ENCODE assay signal across 18 mouse cellular contexts in the genomic region with DNA sequence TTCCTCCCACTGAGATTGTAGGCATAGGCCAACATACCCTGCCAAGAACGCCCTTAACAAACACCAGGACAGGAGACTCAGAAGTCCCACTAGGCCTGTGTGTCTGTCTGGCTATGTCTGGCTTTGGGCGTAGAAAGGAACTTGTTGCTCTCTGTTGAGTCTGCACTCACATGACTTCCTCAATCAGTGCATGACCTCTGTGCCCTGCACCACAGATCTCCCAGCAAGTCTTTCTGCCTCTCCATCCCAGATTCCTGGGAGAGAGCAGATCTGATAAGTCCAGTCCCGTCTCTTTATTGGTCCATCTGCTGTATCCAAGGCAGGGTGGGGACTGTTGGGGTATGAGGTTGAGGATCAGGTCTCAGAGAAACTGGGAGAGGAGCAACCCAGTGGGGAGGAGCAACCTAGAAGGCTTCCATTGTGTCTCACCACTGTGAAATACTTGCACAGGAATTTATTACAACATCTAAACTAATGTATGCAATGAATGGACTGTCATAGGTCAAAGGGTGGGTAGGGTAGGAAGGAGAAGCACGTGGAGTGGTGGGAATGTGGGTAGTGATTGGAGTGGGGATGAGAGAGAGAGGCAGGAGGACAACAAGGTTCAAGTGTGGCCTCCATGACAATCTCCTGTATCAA. TPM values are rescaled to one million over a fixed set of nuclear protein-coding genes. Genes with fewer than 3 reads are reported as not detected.
DNase-seq lines count a peak whose midpoint lies in the region; ATAC-seq and TF ChIP-seq lines count a peak whose summit lies in the region.
"Had no signal": no experiment of that assay in that cellular context is flagged by ENCODE, and none has a peak within 500 bp of the region (broad histone marks: within the 10 kb centered on the region; RNA-seq: fewer than 3 reads in every experiment).

No protein-coding gene starts in this region.

- H3K4me2 ChIP-seq in forebrain, embryonic 14.5 days (ENCODE audit: low read length), result no peak overlapping the region
- H3K4me2 ChIP-seq: hindbrain, embryonic 13.5 days had no signal

- no peak for TF ChIP-seq CTCF in bone marrow macrophage, adult 2 months (IDR thresholded peaks at IDR 0.05; ENCODE audit: low read depth, low read length)

- TF ChIP-seq POLR2A in bone marrow macrophage, adult 2 months (IDR thresholded peaks at IDR 0.05; ENCODE audit: borderline replicate concordance, low read depth, low read length), result 0 out of 2 replicates have a peak, but pooled peaks have one; percentile 8

- H3K4me3 ChIP-seq in bone marrow macrophage, adult 2 months (ENCODE audit: insufficient read depth, low read length), result no peak overlapping the region
- no peak overlapping the region for H3K4me3 ChIP-seq in forebrain, embryonic 14.5 days (ENCODE audit: low read depth, low read length)
- H3K4me3 ChIP-seq: hindbrain, embryonic 13.5 days; limb, embryonic 10.5 days; myocyte had no signal

- H3K27me3 ChIP-seq in forebrain, embryonic 14.5 days (replicated peaks; ENCODE audit: control insufficient read depth, insufficient read depth, low read length), result no peaks in the 10 kb centered on the region
- H3K27me3 ChIP-seq: hindbrain, embryonic 13.5 days had no signal

- no peaks in the 10 kb centered on the region for H3K9me3 ChIP-seq in forebrain, embryonic 14.5 days (replicated peaks; ENCODE audit: control insufficient read depth, low read length)
- H3K9me3 ChIP-seq: hindbrain, embryonic 13.5 days; limb, embryonic 10.5 days had no signal

- no peak overlapping the region for H3K9ac ChIP-seq in forebrain, embryonic 14.5 days (ENCODE audit: low read length)
- H3K9ac ChIP-seq: hindbrain, embryonic 13.5 days had no signal

- ATAC-seq in megakaryocyte progenitor cell, adult 5-6 weeks (replicated peaks; ENCODE audit: poor library complexity), result 0 out of 2 replicates have a peak, but pooled peaks have one; percentile 23
- ATAC-seq in forebrain, embryonic 14.5 days, result no peak

- peaks cover 62% of the 10 kb centered on the region for H3K4me1 ChIP-seq in bone marrow macrophage, adult 2 months (ENCODE audit: control insufficient read depth, insufficient read depth, low read length)
- H3K4me1 ChIP-seq in forebrain, embryonic 14.5 days (ENCODE audit: control insufficient read depth, insufficient read depth, low read length), result no peaks in the 10 kb centered on the region
- H3K4me1 ChIP-seq: hindbrain, embryonic 13.5 days; limb, embryonic 10.5 days had no signal

- no peaks in the 10 kb centered on the region for H3K36me3 ChIP-seq in forebrain, embryonic 14.5 days (ENCODE audit: control insufficient read depth, insufficient read depth, low read length)
- H3K36me3 ChIP-seq: G1E; hindbrain, embryonic 13.5 days; limb, embryonic 10.5 days had no signal

- WGBS in forebrain, embryonic 14.5 days, result 77% methylated on average over 4 of the region's 4 CpGs

- DNase-seq in layer of hippocampus, adult 9-11 months, result peak; percentile 75
- no peak for DNase-seq in layer of hippocampus, postnatal 10 days (ENCODE audit: low spot score in 2 of 2)
- peak; percentile 27 to 36 for DNase-seq in B cell, adult 2 months
- DNase-seq in cerebellum, postnatal 10 days, result no peak
- no peak for DNase-seq in cerebellum, adult 9-10 months
- no peak for DNase-seq in forebrain, embryonic 14.5 days (ENCODE audit: low spot score)
- DNase-seq: adrenal gland, postnatal 25 days; cerebellum, adult 11 months; kidney, adult 18-20 months; right cerebral cortex, adult 18-20 months; thymus, adult 2 months had no signal

- H3K27ac ChIP-seq in bone marrow macrophage, adult 2 months (ENCODE audit: insufficient read depth, low read depth, low read length), result peak overlapping the region; percentile 99
- H3K27ac ChIP-seq in forebrain, embryonic 14.5 days (ENCODE audit: low read depth, low read length), result no peak overlapping the region
- H3K27ac ChIP-seq: hindbrain, embryonic 13.5 days; limb, embryonic 10.5 days had no signal

RNA-seq across cellular contexts. Expression of a gene that starts 14.8 kb away (rescaled TPM):
- 1 to 10 TPM; 8.5 to 9.7 TPM for total RNA-seq in layer of hippocampus, postnatal 10 days (2021)
- polyA plus RNA-seq in bone marrow macrophage, adult 2 months (2012; ENCODE audit: insufficient read depth, insufficient read length, missing spikeins), result 167 and 174 TPM in 2 replicates
- total RNA-seq in megakaryocyte progenitor cell, adult 5-6 weeks (2015), result 0.07 and 0.17 TPM in 2 replicates
- 0.12 and 0.61 TPM in 2 replicates for total RNA-seq in megakaryocyte progenitor cell, adult 5-6 weeks (2017)
- 2.0 TPM in 2 replicates for polyA plus RNA-seq in forebrain, embryonic 14.5 days (2014; fragmentation: Nextera tagmentation; extraction: Ambion mirVana)
- total RNA-seq: G1E; megakaryocyte-erythroid progenitor cell, adult 5-6 weeks had no signal
- polyA plus RNA-seq: G1E had no signal

RNA-seq across cellular contexts. Expression of a gene that starts 14.9 kb away (rescaled TPM):
- 1 to 10 TPM; 3.3 to 4.1 TPM for total RNA-seq in layer of hippocampus, postnatal 10 days (2021)
- polyA plus RNA-seq in bone marrow macrophage, adult 2 months (2012; ENCODE audit: insufficient read depth, insufficient read length, missing spikeins), result 17.9 and 19.4 TPM in 2 replicates
- 4.5 and 7.9 TPM in 2 replicates for total RNA-seq in megakaryocyte progenitor cell, adult 5-6 weeks (2015)
- total RNA-seq in megakaryocyte progenitor cell, adult 5-6 weeks (2017), result 4.8 and 6.5 TPM in 2 replicates
- polyA plus RNA-seq in forebrain, embryonic 14.5 days (2014; fragmentation: Nextera tagmentation; extraction: Ambion mirVana), result 2.4 and 2.6 TPM in 2 replicates

RNA-seq across cellular contexts. Expression of a gene that starts 26.8 kb away (rescaled TPM):
- total RNA-seq in layer of hippocampus, postnatal 10 days (2021), result 10 to 100 TPM; 10.7 to 10.8 TPM
- polyA plus RNA-seq in bone marrow macrophage, adult 2 months (2012; ENCODE audit: insufficient read depth, insufficient read length, missing spikeins), result 7.7 and 12.4 TPM in 2 replicates
- 26.8 and 28.9 TPM in 2 replicates for total RNA-seq in megakaryocyte progenitor cell, adult 5-6 weeks (2015)
- total RNA-seq in megakaryocyte progenitor cell, adult 5-6 weeks (2017), result 21.1 and 27.3 TPM in 2 replicates
- 24.3 and 24.9 TPM in 2 replicates for polyA plus RNA-seq in forebrain, embryonic 14.5 days (2014; fragmentation: Nextera tagmentation; extraction: Ambion mirVana)

RNA-seq across cellular contexts. Expression of a gene that starts 40.1 kb away (rescaled TPM):
- 10 to 100 TPM; 62.2 to 64.0 TPM for total RNA-seq in layer of hippocampus, postnatal 10 days (2021)
- polyA plus RNA-seq in bone marrow macrophage, adult 2 months (2012; ENCODE audit: insufficient read depth, insufficient read length, missing spikeins), result 34.5 and 38.1 TPM in 2 replicates
- total RNA-seq in megakaryocyte progenitor cell, adult 5-6 weeks (2015), result 64.7 and 66.6 TPM in 2 replicates
- total RNA-seq in megakaryocyte progenitor cell, adult 5-6 weeks (2017), result 50.6 and 51.4 TPM in 2 replicates
- polyA plus RNA-seq in forebrain, embryonic 14.5 days (2014; fragmentation: Nextera tagmentation; extraction: Ambion mirVana), result 68.8 and 78.1 TPM in 2 replicates

Comparison
In these comparisons a context has a peak if more than half of its experiments do, and no peak if none do; other contexts are left out.
1. DNase-seq: peak in layer of hippocampus, adult 9-11 months (single experiment) and B cell, adult 2 months (2 of 2); none in layer of hippocampus, postnatal 10 days (0 of 2), cerebellum, postnatal 10 days (0 of 2), cerebellum, adult 9-10 months (single experiment) and forebrain, embryonic 14.5 days (single experiment).
2. RNA of a gene that starts 14.8 kb away (total RNA-seq): 8.5 to 9.7 TPM in layer of hippocampus, postnatal 10 days; 0.07 to 0.61 TPM in megakaryocyte progenitor cell, adult 5-6 weeks; every median in the first group is over 4 times any median in the second.